Mouse (Mus musculus): ENCODE measurements around the gene Rbms1. TPM values are rescaled to one million over a fixed set of nuclear protein-coding genes. Genes with fewer than 3 reads are reported as not detected.
A peak's percentile ranks its signal among the peaks of the same experiment; 100 is the strongest.

The Rbms1 gene
- polyA plus RNA-seq, 1 experiment from 2014 or later: 55.6 TPM

- no peaks in the 10 kb centered on the region for H3K36me3 ChIP-seq (ENCODE audit: control insufficient read depth, insufficient read depth, low read length)
- H3K27me3 ChIP-seq (ENCODE audit: control insufficient read depth, insufficient read depth, low read length): no peaks in the 10 kb centered on the region
- H3K9ac ChIP-seq (replicated peaks; ENCODE audit: low read depth, low read length): no peak overlapping the region
- no peak overlapping the region for H3K4me3 ChIP-seq (ENCODE audit: low read depth, low read length)
- no peak overlapping the region for H3K27ac ChIP-seq (ENCODE audit: low read depth, low read length)
- no peak for ATAC-seq (ENCODE audit: low read depth)
- H3K9me3 ChIP-seq (ENCODE audit: control insufficient read depth, low read length): no peaks in the 10 kb centered on the region
- H3K4me2 ChIP-seq (ENCODE audit: low read depth, low read length): no peak overlapping the region
- H3K4me1 ChIP-seq (ENCODE audit: control insufficient read depth, insufficient read depth, low read length): 0 out of 2 replicates have a peak, but pooled peaks cover 2% of the 10 kb centered on the region
- 83% methylated on average over 5 of the region's 5 CpGs for WGBS
These were observed 98.7 kb downstream of the Rbms1 start for GRCm38 (mm10) chr2:60864256-60864795.

GRCm38 (mm10) chr2:60863827-60864226 lies 99.2 kb downstream of the Rbms1 start:
- no peak overlapping the region for H3K4me3 ChIP-seq (ENCODE audit: low read depth, low read length)
- ATAC-seq (ENCODE audit: low read depth): no peak
- H3K27ac ChIP-seq (ENCODE audit: low read depth, low read length): no peak overlapping the region
- no peaks in the 10 kb centered on the region for H3K27me3 ChIP-seq (ENCODE audit: control insufficient read depth, insufficient read depth, low read length)
- 0 out of 2 replicates have a peak, but pooled peaks cover 2% of the 10 kb centered on the region for H3K4me1 ChIP-seq (ENCODE audit: control insufficient read depth, insufficient read depth, low read length)
- H3K9me3 ChIP-seq (ENCODE audit: control insufficient read depth, low read length): no peaks in the 10 kb centered on the region
- H3K9ac ChIP-seq (replicated peaks; ENCODE audit: low read depth, low read length): no peak overlapping the region
- H3K36me3 ChIP-seq (ENCODE audit: control insufficient read depth, insufficient read depth, low read length): no peaks in the 10 kb centered on the region
- no peak overlapping the region for H3K4me2 ChIP-seq (ENCODE audit: low read depth, low read length)
- 89% methylated on average over 2 of the region's 2 CpGs for WGBS

GRCm38 (mm10) chr2:60862913-60863711 lies 99.9 kb downstream of the Rbms1 start:
- WGBS: 98% methylated on average over 8 of the region's 8 CpGs
- no peak for ATAC-seq (ENCODE audit: low read depth)
- H3K4me1 ChIP-seq (ENCODE audit: control insufficient read depth, insufficient read depth, low read length): 0 out of 2 replicates have a peak, but pooled peaks cover 2% of the 10 kb centered on the region

GRCm38 (mm10) chr2:60858116-60858515 lies 104.9 kb downstream of the Rbms1 start:
- ATAC-seq (ENCODE audit: low read depth): no peak
- Histone ChIP-seq H3K36me3 (ENCODE audit: control insufficient read depth, insufficient read depth, low read length) (no peaks in the 10 kb centered on the region), H3K9me3 (ENCODE audit: control insufficient read depth, low read length) (no peaks in the 10 kb centered on the region), H3K27me3 (ENCODE audit: control insufficient read depth, insufficient read depth, low read length) (no peaks in the 10 kb centered on the region), H3K4me3 (ENCODE audit: low read depth, low read length) (no peak overlapping the region), H3K4me2 (ENCODE audit: low read depth, low read length) (no peak overlapping the region), H3K9ac (replicated peaks; ENCODE audit: low read depth, low read length) (no peak overlapping the region), H3K27ac (ENCODE audit: low read depth, low read length) (no peak overlapping the region), H3K4me1 (ENCODE audit: control insufficient read depth, insufficient read depth, low read length) (no peaks in the 10 kb centered on the region)
- WGBS: 88% methylated on average over 1 of the region's 1 CpGs

More at GRCm38 (mm10) chr2:60862913-60863711, 99.9 kb downstream of the Rbms1 start:
- Histone ChIP-seq H3K4me3 (ENCODE audit: low read depth, low read length) (no peak overlapping the region), H3K9me3 (ENCODE audit: control insufficient read depth, low read length) (no peaks in the 10 kb centered on the region), H3K36me3 (ENCODE audit: control insufficient read depth, insufficient read depth, low read length) (no peaks in the 10 kb centered on the region), H3K9ac (replicated peaks; ENCODE audit: low read depth, low read length) (no peak overlapping the region), H3K27ac (ENCODE audit: low read depth, low read length) (no peak overlapping the region), H3K4me2 (ENCODE audit: low read depth, low read length) (no peak overlapping the region), H3K27me3 (ENCODE audit: control insufficient read depth, insufficient read depth, low read length) (no peaks in the 10 kb centered on the region)

GRCm38 (mm10) chr2:60856097-60856496 lies 106.9 kb downstream of the Rbms1 start:
- no peak overlapping the region for H3K27ac ChIP-seq (ENCODE audit: low read depth, low read length)
- no peak overlapping the region for H3K4me3 ChIP-seq (ENCODE audit: low read depth, low read length)
- no peaks in the 10 kb centered on the region for H3K27me3 ChIP-seq (ENCODE audit: control insufficient read depth, insufficient read depth, low read length)
- no peak overlapping the region for H3K9ac ChIP-seq (replicated peaks; ENCODE audit: low read depth, low read length)
- no peaks in the 10 kb centered on the region for H3K9me3 ChIP-seq (ENCODE audit: control insufficient read depth, low read length)
- H3K4me1 ChIP-seq (ENCODE audit: control insufficient read depth, insufficient read depth, low read length): no peaks in the 10 kb centered on the region
- WGBS: 86% methylated on average over 2 of the region's 2 CpGs
- H3K36me3 ChIP-seq (ENCODE audit: control insufficient read depth, insufficient read depth, low read length): no peaks in the 10 kb centered on the region
- no peak for ATAC-seq (ENCODE audit: low read depth)
- H3K4me2 ChIP-seq (ENCODE audit: low read depth, low read length): no peak overlapping the region

GRCm38 (mm10) chr2:60855006-60855405 lies 108.0 kb downstream of the Rbms1 start:
- no peak overlapping the region for H3K9ac ChIP-seq (replicated peaks; ENCODE audit: low read depth, low read length)
- no peaks in the 10 kb centered on the region for H3K27me3 ChIP-seq (ENCODE audit: control insufficient read depth, insufficient read depth, low read length)
- ATAC-seq (ENCODE audit: low read depth): no peak
- no peak overlapping the region for H3K27ac ChIP-seq (ENCODE audit: low read depth, low read length)
- WGBS: 67% methylated on average over 4 of the region's 4 CpGs
- H3K9me3 ChIP-seq (ENCODE audit: control insufficient read depth, low read length): no peaks in the 10 kb centered on the region
- no peak overlapping the region for H3K4me3 ChIP-seq (ENCODE audit: low read depth, low read length)
- H3K36me3 ChIP-seq (ENCODE audit: control insufficient read depth, insufficient read depth, low read length): no peaks in the 10 kb centered on the region
- H3K4me2 ChIP-seq (ENCODE audit: low read depth, low read length): no peak overlapping the region
- H3K4me1 ChIP-seq (ENCODE audit: control insufficient read depth, insufficient read depth, low read length): 0 out of 2 replicates have a peak, but pooled peaks cover 4% of the 10 kb centered on the region

- H3K9me3 ChIP-seq (ENCODE audit: control insufficient read depth, low read length): no peaks in the 10 kb centered on the region
- H3K4me2 ChIP-seq (ENCODE audit: low read depth, low read length): no peak overlapping the region
- 0 out of 2 replicates have a peak, but pooled peaks have one; percentile 49 for ATAC-seq (ENCODE audit: low read depth)
- WGBS: 73% methylated on average over 3 of the region's 3 CpGs
- H3K4me3 ChIP-seq (ENCODE audit: low read depth, low read length): no peak overlapping the region
- no peaks in the 10 kb centered on the region for H3K27me3 ChIP-seq (ENCODE audit: control insufficient read depth, insufficient read depth, low read length)
- H3K9ac ChIP-seq (replicated peaks; ENCODE audit: low read depth, low read length): no peak overlapping the region
- H3K36me3 ChIP-seq (ENCODE audit: control insufficient read depth, insufficient read depth, low read length): no peaks in the 10 kb centered on the region
- no peak overlapping the region for H3K27ac ChIP-seq (ENCODE audit: low read depth, low read length)
- H3K4me1 ChIP-seq (ENCODE audit: control insufficient read depth, insufficient read depth, low read length): 0 out of 2 replicates have a peak, but pooled peaks cover 4% of the 10 kb centered on the region
These were observed 111.1 kb downstream of the Rbms1 start for GRCm38 (mm10) chr2:60851898-60852297.

- no peaks in the 10 kb centered on the region for H3K36me3 ChIP-seq (ENCODE audit: control insufficient read depth, insufficient read depth, low read length)
- H3K27ac ChIP-seq (ENCODE audit: low read depth, low read length): no peak overlapping the region
- WGBS: 77% methylated on average over 14 of the region's 14 CpGs
These were observed 111.8 kb downstream of the Rbms1 start for GRCm38 (mm10) chr2:60851057-60851718.

GRCm38 (mm10) chr2:60848478-60848877 lies 114.5 kb downstream of the Rbms1 start:
- WGBS: 97% methylated on average over 4 of the region's 4 CpGs
- no peaks in the 10 kb centered on the region for H3K36me3 ChIP-seq (ENCODE audit: control insufficient read depth, insufficient read depth, low read length)
- 0 out of 2 replicates have a peak, but pooled peaks cover 4% of the 10 kb centered on the region for H3K4me1 ChIP-seq (ENCODE audit: control insufficient read depth, insufficient read depth, low read length)
- no peak overlapping the region for H3K4me2 ChIP-seq (ENCODE audit: low read depth, low read length)
- no peak for ATAC-seq (ENCODE audit: low read depth)
- no peaks in the 10 kb centered on the region for H3K27me3 ChIP-seq (ENCODE audit: control insufficient read depth, insufficient read depth, low read length)
- no peak overlapping the region for H3K9ac ChIP-seq (replicated peaks; ENCODE audit: low read depth, low read length)
- H3K9me3 ChIP-seq (ENCODE audit: control insufficient read depth, low read length): no peaks in the 10 kb centered on the region
- H3K4me3 ChIP-seq (ENCODE audit: low read depth, low read length): no peak overlapping the region
- no peak overlapping the region for H3K27ac ChIP-seq (ENCODE audit: low read depth, low read length)

More at GRCm38 (mm10) chr2:60851057-60851718, 111.8 kb downstream of the Rbms1 start:
- ATAC-seq (ENCODE audit: low read depth): no peak
- Histone ChIP-seq H3K4me1 (ENCODE audit: control insufficient read depth, insufficient read depth, low read length) (0 out of 2 replicates have a peak, but pooled peaks cover 4% of the 10 kb centered on the region), H3K4me2 (ENCODE audit: low read depth, low read length) (no peak overlapping the region), H3K27me3 (ENCODE audit: control insufficient read depth, insufficient read depth, low read length) (no peaks in the 10 kb centered on the region), H3K4me3 (ENCODE audit: low read depth, low read length) (no peak overlapping the region), H3K9ac (replicated peaks; ENCODE audit: low read depth, low read length) (no peak overlapping the region), H3K9me3 (ENCODE audit: control insufficient read depth, low read length) (no peaks in the 10 kb centered on the region)
